Mouse (Mus musculus) spleen, adult 18-20 months (tissue): ENCODE data around the gene Aurka.

Source experiments
- DNase-seq, 2 experiments: peaks; one replicate each; pipeline ENCODE4 v3.0.0; 2022; ENCODE audit warnings: mixed read lengths in 2 of 2

Gene Aurka

GRCm38 (mm10) chr2:172370411-172371223 is at the start of gene Aurka, which contains the start of gene Cstf1:
TSS of gene Aurka (minus strand) at chr2:172370535.
TSS of gene Cstf1 (plus strand) at chr2:172370681.
- DNase-seq = peak; percentile 87 to 91

GRCm38 (mm10) chr2:172418208-172418607 is 47.9 kb upstream of the Aurka start:
- DNase-seq = no peak

- DNase-seq = no peak
Observed at GRCm38 (mm10) chr2:172416876-172417275, 46.5 kb upstream of the Aurka start.

DNA sequence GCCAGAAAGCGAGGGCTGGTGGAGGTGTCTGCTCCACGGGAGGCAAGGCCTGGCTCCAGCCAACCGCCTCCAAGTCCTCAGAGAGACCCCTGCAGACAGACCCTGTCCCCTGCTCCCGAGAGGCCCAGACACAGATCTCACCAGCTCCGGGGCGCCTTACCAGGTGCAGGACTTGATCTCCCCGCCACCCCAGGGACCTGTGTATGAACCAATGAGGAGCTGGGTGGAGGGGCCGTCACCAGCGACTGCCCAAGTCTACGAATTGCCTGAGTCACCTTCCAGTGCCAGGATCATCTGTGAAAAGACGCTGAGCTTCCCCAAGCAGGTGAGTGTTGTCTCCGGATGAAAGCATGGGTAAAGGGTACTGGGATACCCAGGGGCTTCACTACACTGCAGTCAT is 45.9 kb upstream of the Aurka start:
- DNase-seq = no peak

- no peak for DNase-seq
Observed at GRCm38 (mm10) chr2:172413894-172414293, 43.6 kb upstream of the Aurka start.

- no peak for DNase-seq
Observed at GRCm38 (mm10) chr2:172413273-172413672, 42.9 kb upstream of the Aurka start.

GRCm38 (mm10) chr2:172412454-172412853 is 42.1 kb upstream of the Aurka start:
- DNase-seq = no peak

DNA sequence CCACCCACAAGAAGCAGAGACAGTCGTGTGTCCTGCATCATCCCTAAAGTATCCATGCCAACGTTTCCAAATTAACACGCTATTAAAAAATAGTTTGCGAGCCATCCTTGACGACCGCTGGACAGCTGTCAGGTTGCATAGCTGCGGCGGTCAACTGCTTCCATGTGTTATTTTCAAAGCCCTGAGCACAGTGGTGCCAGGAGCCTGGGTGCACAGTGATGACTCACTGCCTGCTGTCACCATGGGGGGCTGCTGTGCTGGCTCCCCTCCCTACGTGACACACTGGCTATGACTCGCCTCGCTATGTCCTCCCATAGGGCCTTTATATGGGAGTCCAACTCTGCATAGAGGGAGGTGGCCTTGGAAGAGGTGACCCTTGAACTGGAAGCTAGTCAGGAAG is 40.8 kb upstream of the Aurka start:
- no peak for DNase-seq

DNA sequence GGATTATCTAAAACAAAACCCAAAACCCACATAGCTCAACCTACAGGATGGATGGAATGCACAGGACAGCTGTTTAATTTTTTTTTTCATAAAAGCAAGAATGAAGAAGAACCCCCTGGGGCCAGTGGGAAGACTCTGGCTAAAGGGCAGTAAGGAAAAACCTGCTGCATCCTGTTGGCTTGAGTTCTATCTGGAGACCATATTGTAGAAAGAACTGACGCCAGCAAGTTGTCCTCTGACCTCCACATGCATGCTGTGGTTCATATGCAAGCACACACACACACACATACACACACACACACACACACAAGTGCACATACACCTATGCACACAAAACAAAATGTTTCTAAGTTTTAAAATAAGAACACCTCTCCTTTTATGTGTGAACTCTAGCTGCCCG is 40.4 kb upstream of the Aurka start:
- DNase-seq = no peak

- DNase-seq = no peak
Observed at GRCm38 (mm10) chr2:172407499-172407898, 37.2 kb upstream of the Aurka start.

DNA sequence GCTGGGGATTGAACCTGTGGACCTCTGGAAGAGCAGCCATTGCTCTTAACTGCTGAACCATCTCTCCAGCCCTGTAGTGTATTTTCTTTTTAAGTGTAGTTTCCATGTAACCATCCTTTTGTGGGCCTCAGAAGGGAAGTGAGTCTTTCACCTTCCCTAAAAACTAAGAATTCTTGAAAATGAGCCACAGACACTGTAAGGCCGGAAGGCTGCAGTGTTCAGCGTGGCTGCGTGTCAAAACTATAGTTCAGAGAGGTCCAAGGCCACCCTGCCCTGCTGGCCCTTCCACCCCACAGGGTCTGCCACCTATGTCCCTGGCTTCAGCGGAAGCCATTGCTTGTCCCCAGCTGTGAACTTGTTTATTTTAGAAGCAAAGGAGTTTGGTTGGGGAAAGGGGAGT is 35.8 kb upstream of the Aurka start:
- DNase-seq = no peak

- no peak for DNase-seq
Observed at GRCm38 (mm10) chr2:172405011-172405410, 34.7 kb upstream of the Aurka start.

DNA sequence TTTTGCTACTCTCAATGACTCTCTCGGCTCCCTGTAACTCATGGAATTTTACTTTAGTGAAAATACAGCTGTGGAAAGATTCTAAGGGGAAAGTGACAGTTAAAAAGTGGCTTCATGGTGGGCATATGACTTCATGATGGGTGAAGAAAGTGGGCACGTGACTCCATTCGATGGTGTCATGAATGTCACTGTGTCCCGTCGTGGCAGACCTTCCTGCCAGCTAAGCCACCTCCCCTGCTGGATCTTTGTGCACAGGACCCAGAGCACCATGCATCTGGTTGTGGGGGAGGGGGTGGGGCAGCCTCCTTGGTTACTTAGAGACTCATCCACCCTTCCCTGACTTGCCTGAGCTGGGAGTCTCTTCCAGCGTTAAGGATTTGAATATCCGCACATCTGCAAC is 33.9 kb upstream of the Aurka start:
- no peak for DNase-seq

DNA sequence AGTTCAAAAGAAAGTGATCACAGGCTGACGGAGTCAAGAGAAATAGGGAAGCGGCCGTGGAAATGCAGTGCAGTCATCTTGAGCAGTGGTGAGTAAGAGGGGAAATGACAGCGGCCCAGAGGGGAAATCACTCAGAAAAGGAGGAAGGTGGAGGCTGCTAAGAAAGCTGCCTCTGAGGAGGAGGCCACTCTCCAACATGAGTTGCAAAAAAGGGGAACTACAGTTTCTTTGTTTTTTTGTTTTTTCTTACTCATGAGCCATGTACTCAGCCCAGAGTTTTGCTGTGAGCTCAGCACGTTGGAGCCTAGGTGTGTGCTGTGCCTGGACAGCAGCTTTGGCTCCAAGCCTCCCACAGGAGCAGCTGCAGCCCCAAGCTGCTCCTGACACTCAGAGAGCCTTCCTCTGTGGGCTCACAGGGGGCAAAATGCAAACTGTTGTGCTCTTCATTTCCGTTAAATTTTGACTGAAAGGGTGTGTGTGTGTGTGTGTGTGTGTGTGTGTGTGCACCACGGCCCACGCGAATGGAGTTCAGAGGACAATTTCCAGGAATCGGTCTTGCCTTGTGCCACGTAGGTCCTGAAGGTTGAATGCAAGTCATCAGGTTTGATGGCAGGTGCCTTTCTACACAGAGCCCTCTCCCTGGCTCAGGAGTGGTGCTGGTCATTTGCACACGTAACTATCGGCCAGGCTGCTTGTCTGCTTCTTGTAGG is 30.9 kb upstream of the Aurka start:
- peak; percentile 49 to 57 for DNase-seq

DNA sequence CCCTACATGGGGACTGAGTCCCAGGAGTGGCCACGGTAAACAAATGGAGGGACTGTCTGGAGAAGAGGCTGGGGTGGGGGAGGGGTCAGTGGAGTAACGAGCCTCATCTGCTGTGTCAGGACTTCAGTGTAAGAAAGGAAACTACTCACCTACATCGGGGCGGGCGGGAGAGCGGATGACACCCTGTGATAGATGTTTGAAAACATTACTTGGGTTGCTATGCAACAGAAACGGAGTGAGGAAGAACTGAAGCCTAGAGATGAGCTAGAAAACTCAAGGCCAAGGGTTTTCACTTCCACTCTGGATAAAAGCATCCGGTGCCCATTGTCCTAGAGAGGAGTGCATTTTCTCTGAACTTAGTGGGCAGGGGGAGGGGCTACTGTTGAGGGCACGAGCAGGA is 29.6 kb upstream of the Aurka start:
- DNase-seq = no peak

- DNase-seq = no peak
Observed at GRCm38 (mm10) chr2:172395961-172396360, 25.6 kb upstream of the Aurka start.

DNA sequence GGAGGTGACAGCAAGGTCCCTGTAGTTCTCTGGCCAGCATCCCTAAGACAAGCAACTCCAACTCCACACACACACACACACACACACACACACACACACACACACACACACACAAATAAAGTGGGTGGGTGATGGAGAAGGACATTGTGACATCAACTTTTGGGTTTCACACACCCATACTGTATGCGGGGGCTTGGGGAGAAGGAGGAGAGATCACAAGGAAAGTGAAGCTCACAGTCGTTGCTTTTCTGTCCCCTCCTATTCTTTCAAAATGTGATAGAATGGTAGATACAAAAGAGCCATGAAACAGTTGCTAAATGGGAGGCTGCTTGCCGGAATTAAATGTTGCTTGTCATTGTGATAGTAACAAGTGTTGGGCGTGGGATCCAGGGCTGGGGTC is 24.3 kb upstream of the Aurka start:
- DNase-seq = no peak

GRCm38 (mm10) chr2:172394052-172394392 is 23.7 kb upstream of the Aurka start:
- DNase-seq = no peak

- DNase-seq = peak; percentile 56 to 76
Observed at GRCm38 (mm10) chr2:172393391-172394051, 23.2 kb upstream of the Aurka start, which contains the start of gene Cass4. TSS of gene Cass4 (plus strand) at chr2:172393794.

- no peak for DNase-seq
Observed at GRCm38 (mm10) chr2:172392041-172392521, 21.7 kb upstream of the Aurka start.

DNA sequence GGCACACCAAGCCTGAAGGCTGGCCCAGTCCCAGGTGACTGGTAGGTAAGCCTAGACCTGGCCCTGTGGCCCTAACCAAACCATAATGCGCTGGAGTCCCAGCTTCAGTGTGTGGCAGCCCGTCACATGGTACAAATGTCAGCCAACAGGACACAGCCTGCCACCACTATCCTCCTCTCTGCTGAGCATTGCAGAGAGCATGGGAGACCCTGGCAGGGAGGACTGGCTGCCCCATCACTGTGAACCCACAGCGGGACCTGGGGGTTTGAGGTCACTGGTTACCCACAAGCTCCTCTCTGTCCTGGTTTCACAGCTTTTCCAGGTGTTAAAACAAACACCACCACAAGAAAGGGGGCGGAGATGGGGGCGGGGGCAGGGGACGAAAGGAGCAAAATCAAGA is 20.0 kb upstream of the Aurka start:
- DNase-seq = no peak

- no peak for DNase-seq
Observed at GRCm38 (mm10) chr2:172384715-172385114, 14.4 kb upstream of the Aurka start.

- no peak for DNase-seq
Observed at GRCm38 (mm10) chr2:172381898-172382297, 11.6 kb upstream of the Aurka start.

DNA sequence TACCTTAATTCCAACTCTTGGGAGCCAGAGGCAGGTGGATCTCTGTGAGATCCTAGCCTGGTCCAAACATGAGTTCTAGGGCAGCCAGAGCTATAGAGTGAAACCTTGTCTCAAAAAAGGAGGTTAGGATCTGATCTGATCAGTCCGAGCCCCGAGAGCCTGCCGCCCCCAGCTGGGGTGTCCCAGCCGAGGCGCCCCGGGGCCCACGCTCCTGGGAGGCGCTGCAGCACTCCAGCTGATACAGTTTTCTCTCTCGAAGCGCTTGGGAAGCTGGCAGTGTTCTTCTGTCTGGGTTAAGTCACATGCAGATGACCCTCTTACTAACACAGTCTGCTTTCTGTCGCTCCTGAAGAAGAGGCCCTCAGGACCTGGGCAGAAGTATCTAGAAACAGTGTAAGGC is 11.0 kb upstream of the Aurka start:
- no peak for DNase-seq
